Mouse (Mus musculus): ENCODE data around the gene Dock1.

- no peak for TF ChIP-seq POLR2A (IDR thresholded peaks at IDR 0.05; ENCODE audit: low read depth, low read length)
- no peak for TF ChIP-seq CTCF (IDR thresholded peaks at IDR 0.05; ENCODE audit: extremely low read depth, insufficient read depth, insufficient read length, insufficient replicate concordance)
Measured at GRCm38 (mm10) chr7:135159606-135160005, 489.2 kb downstream of the Dock1 start.

All from spleen, adult 2 months (tissue).